Mouse (Mus musculus) lung, postnatal 25 days (tissue): Measurements from ENCODE around the gene Cdk2.
A peak's percentile ranks its signal among the peaks of the same experiment; 100 is the strongest.
"Not testable (repeated sequence)": the region's sequence is repeated elsewhere in the genome, so short reads cannot be mapped to it uniquely, and the experiment has no call there.

Source experiments
- DNase-seq: peaks from one replicate; pipeline ENCODE4 v3.0.0; 2022; ENCODE audit warnings: low spot score

Gene Cdk2

GRCm38 (mm10) chr10:128704491-128705316 lies at the start of gene Cdk2:
Gene Cdk2, minus strand, starts transcription at chr10:128705031.
- DNase-seq = peak; percentile 94

- peak; percentile 77 for DNase-seq
Observed at GRCm38 (mm10) chr10:128748252-128748864, 43.5 kb upstream of the Cdk2 start.

- DNase-seq = peak; percentile 94
Observed at GRCm38 (mm10) chr10:128747646-128748251, 42.9 kb upstream of the Cdk2 start, which contains the start of gene Pym1. Gene Pym1, plus strand, starts transcription at chr10:128747889.

- no peak for DNase-seq
Observed at GRCm38 (mm10) chr10:128746972-128747645, 42.3 kb upstream of the Cdk2 start.

DNA sequence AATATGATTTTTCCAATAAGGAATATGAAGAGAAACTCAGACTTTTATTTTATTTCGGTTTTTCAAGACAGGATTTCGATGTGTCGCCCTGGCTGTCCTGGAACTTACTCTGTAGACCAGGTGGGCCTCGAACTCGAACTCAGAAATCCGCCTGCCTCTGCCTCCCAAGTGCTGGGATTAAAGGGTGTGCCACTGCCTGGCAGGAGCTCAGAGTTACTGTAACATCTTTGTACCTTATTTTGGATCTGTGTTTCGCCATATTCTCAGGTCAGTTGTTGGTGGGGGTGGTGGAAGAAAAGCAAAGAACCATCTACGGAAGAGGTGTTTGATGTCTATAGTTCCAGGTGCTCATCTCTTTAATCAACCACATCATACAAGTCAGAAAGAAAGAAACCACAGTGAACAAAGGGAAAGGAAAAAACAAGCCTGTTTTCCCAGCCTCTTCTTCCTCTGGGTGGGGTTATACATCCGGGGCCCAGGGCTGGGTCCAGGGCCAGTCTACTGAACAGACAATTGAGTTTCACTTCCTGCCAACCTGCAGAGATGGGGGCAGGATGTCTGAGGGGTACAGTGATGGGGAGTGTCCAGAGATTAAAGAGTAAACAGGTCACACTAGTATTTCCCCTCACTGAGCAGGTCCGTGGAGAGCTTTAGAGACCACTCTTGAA lies 41.2 kb upstream of the Cdk2 start:
- peak; percentile 74 for DNase-seq

DNA sequence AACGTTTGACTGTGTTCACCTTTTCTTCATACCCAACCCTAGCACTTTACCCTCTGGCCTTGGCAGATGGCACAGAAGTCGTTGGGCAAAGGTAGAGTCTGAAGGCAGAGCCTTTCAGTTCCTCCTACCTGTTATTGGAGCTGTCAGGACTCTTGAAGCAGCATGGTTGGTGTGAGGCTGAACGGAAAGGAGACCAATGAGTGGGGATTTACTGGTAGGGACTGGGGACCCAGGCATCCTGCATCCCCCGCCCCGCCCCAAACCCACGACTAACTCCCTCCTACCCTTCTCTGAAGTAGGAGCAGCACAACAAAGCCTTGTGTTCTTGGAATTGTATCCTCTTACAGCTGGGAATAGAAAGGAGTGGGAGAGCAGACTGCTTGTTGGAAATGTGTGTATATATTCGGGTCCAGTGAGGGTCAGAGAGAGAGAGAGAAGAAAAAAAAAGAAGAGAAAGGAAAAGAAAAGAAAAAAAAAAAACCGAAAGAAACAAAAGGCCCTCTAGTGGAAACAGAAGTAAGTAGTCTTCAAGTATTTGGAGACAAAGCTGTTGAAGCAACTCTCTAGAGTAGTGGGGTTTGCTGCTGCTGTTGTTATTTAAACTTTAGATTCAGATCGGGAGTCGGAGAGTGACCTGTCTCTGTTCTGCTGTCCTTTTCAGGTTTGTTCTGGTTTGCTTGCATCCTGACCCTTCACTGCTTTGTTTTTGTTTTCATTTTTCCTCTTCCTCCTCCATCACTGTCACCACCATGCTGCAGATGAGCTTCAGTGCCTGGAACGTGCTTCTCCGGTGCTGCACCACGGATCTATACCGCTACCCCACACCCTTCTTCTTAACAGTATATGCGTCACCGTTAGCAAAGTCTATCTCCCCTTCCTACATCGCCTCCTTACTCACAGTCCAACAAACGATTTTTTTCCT lies 40.1 kb upstream of the Cdk2 start, which contains the start of gene Dgka:
Gene Dgka (minus strand): TSS at position 176 of the 922 bp plus-strand sequence.
- DNase-seq = peak; percentile 41

- DNase-seq = no peak
Observed at GRCm38 (mm10) chr10:128744211-128744610, 39.4 kb upstream of the Cdk2 start.

DNA sequence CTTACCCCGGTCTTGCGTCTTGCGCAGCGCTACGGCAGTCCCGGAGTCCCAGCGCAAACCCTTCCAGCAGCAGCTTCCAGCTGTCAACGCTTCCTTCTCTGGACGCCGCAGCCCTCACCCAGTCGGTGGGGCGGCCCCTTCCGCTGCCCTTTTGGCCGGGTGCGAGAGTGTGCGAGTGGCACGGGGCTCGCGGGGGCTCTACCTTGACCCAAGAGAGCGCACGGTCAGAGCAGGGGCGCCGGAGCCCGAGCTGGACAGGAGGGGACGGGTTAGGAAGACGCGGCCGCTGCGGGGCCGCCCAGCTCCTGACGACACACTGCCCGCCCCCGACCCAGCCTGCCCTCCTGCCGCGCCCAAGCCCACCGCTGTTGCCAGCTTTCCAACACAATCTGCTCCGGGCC lies 39.0 kb upstream of the Cdk2 start:
- peak; percentile 64 for DNase-seq

DNA sequence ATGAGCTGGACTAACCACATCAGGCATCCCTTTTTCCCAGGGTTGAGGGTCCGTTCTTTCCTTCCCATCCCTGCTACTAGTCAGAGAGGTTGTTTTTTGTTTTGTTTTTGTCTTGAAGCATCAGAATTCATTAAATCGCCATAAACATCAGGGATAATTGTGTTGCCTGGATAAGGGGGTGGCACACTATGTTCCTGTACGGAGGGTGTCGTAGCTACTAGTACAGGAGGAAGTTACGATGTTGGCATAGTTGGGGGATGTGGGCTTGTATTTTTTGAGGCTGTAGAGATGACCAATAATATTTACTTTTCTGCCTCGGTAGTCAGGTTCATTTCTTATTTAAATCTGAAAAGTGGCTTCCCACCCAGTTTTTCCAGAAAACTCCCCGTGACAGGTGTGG lies 38.4 kb upstream of the Cdk2 start:
- DNase-seq = peak; percentile 40

DNA sequence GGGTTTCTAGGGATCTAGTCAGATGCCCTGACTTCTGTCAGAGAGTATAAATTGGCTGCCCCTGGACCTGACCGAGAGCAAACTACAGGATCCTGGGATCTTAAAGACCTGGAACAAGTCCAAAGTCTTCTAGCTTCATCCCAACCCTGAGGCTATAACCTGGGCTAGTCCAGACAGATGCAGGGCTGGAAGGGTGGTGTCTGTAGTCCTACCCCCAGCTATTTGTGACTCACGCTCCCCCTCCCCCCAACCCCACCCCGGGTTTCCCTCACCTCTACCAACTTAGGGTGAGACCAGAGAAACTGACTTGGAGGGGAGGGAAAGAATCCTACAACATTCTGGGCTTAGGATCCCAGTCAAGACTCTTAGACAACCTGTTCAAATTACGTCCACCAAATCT lies 37.8 kb upstream of the Cdk2 start:
- no peak for DNase-seq

DNA sequence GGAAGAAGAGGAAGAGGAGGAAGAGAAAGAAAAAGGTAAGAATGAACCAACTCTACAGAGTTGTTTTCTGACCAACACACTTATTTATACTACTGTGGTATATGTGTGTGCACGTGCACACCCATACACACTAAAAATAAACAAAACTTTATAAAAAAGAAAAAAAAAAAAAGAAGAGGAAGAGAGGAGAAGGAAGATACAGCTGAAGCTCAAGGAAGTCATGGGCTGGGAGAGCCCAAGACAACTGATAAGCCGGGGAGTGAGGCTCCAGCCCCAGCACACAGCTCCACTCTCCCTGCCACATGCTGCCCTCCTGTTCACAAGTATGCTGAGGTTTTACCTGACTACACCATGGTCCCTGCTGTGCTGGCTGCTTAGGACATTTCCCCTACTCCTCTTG lies 35.5 kb upstream of the Cdk2 start:
- DNase-seq = no peak

DNA sequence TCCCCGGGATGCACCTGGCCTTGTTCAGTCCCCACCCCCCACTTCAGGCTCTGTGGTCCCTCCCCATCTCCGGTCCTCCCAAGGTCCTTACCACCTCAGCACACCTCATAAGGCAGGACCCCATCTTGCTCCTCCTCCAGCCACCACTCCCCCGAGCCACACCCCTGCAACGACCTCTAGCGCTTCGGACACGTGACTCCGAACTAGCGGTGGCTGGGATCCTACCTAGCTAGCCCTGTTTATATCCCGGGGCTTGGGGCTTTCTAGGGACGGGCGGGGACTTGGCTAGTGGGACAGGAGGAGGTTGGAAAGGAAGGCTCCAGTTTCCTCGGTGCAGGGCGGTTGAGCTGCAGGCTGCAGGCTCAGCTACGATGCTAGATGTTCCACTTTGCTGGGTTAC lies 32.6 kb upstream of the Cdk2 start:
- DNase-seq = peak; percentile 18

DNA sequence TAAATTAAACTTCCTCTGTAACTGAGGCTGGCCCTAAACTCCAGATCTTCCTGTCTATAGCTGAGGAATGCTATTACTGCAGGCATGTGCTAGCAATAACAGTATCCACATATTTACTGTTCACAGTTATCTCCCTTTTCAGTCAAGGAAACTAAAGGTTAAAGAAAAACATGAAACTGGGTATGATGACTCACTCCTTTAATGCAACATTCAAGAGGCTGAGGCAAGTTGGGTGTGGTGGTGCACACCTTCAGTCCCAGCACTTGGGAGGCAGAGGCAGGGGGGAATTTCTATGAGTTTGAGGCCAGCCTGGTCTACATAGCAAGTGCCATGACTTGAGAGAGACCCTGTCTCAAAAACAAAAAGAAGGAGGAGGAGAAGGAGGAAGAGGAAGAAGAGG lies 27.2 kb upstream of the Cdk2 start:
- no peak for DNase-seq

GRCm38 (mm10) chr10:128731002-128731433 lies 26.2 kb upstream of the Cdk2 start:
- peak; percentile 73 for DNase-seq

GRCm38 (mm10) chr10:128728059-128728458 lies 23.2 kb upstream of the Cdk2 start:
- DNase-seq = no peak

DNA sequence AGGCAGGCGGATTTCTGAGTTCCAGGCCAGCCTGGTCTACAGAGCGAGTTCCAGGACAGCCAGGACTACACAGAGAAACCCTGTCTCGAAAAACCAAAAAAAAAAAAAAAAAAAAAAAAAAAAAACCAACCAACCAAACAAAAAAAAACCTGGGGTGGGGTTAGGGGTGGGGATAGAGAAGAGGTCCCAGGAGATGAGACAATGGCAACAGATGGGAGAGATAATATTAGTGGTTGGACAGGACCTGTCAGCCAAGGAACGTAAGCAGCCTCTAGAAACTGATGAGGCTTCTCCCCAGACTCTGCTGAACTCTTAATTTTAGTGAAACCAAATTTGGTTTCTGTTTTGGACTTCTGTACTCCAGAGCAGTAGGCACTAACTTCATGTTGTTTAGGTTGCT lies 20.6 kb upstream of the Cdk2 start:
- not testable (repeated sequence) for DNase-seq

DNA sequence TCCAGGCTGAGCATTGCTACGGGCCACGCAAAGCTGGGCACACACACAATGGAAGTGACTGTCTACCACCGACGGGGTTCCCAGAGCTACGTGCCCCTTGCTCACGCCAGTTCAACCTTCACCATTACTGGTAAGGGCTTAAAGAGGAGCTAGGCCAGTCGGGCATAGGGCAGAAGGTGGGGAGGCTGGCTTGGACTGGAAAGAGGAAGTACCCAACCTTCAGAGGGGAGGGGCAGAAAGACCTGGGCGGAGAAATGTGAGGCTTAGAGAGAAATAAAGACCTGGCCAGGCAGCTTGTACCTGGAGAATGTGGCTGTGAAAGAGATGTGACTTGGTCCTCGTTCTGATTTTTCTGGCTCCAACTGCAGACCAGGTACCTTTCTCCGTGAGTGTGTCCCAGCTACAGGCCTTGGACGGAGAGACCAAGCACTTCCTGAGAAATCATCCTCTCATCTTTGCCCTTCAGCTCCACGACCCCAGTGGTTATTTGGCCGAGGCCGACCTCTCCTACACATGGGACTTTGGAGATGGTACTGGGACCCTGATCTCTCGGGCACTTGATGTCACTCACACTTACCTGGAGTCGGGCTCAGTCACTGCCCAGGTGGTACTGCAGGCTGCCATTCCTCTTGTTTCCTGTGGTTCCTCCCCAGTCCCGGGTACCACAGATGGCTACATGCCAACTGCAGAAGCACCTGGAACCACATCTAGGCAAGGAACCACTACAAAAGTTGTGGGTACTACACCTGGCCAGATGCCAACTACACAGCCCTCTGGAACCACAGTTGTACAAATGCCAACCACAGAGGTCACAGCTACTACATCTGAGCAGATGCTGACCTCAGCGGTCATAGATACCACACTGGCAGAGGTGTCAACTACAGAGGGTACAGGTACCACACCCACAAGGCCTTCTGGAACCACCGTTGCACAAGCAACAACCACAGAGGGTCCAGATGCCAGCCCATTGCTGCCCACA lies 11.0 kb upstream of the Cdk2 start:
- peak; percentile 47 for DNase-seq

GRCm38 (mm10) chr10:128711318-128711717 lies 6.5 kb upstream of the Cdk2 start:
- not testable (repeated sequence) for DNase-seq

DNA sequence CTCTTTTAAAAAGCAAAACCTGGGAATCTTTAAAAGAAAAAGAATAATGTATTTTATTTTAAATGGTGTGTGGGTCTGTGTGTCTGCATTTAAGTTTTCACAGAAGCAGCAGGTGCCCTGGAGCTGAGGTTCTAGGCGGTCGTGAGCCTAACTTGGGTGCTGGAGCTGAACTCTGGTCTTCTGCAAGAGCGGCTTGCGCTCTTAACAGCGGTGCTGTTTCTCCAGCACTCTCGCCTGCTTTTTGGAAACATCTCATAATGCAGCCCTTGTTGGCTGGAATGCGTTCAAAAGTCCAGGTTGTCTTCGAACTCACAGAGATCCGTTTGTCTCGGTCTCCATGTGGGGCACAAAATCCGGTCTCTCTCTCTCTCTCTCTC lies 474 bp upstream of the Cdk2 start:
- no peak for DNase-seq

DNA sequence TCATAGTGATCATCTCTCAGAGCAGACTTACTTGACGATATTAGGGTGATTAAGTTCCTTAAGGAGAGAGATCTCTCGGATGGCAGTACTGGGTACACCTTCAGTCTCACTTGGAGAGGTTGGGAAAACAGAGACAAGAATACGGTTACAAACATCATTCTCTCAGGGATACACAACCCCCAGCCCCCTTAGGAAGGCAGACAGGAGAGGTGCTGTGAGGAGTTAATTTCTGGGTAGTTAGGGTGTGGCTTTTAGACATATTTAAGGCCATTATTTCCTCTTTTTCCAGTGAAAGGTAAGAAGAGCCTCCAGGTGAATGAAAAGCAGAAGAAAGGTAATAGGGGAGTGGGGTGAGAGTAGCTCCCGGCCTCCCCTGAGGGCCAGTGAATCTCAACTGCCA lies 936 bp downstream of the Cdk2 start, which contains the start of gene Pmel:
Gene Pmel (plus strand): TSS at position 301 of the 400 bp plus-strand sequence.
- no peak for DNase-seq
